Mouse (Mus musculus): ENCODE results near the gene Nfic. TPM values are rescaled to one million over a fixed set of nuclear protein-coding genes. Genes with fewer than 3 reads are reported as not detected.
A peak's percentile ranks its signal among the peaks of the same experiment; 100 is the strongest.

Gene Nfic
- total and polyA plus RNA-seq, 3 experiments = 2.0 to 9.7 TPM; not detected in 1

GRCm38 (mm10) chr10:81432868-81433262 is 22.6 kb downstream of the Nfic start:
- DNase-seq (ENCODE audit: low read depth, low spot score) = peak; percentile 98
- H3K4me1 ChIP-seq (ENCODE audit: control insufficient read depth in 1 of 2, insufficient read depth in 2 of 2, low read length in 2 of 2) = peaks cover 0 to 23% of the 10 kb centered on the region in 2 experiments; a peak in 2 of 4 replicates
- H3K4me3 ChIP-seq (ENCODE audit: control insufficient read depth in 1 of 2, insufficient read depth in 1 of 2, low read depth in 2 of 2, low read length in 2 of 2) = peak overlapping the region; percentile 59 to 61
- no peaks in the 10 kb centered on the region for H3K9me3 ChIP-seq (replicated peaks; ENCODE audit: insufficient read depth, low read length)
- H3K9ac ChIP-seq (ENCODE audit: control insufficient read depth, low read depth, low read length, poor library complexity, severe bottlenecking) = peak overlapping the region; percentile 53
- TF ChIP-seq MXI1 (IDR thresholded peaks at IDR 0.05; ENCODE audit: low read depth, low read length) (peak; percentile 22; the same call in 1 of the 2 replicates), RCOR1 (IDR thresholded peaks at IDR 0.05; ENCODE audit: low read depth, low read length) (no peak), BHLHE40 (IDR thresholded peaks at IDR 0.05; ENCODE audit: borderline replicate concordance, low read depth, low read length) (no peak), TBP (IDR thresholded peaks at IDR 0.05; ENCODE audit: low read depth, low read length) (peak; percentile 68), MYC (IDR thresholded peaks at IDR 0.05; ENCODE audit: low read depth, low read length) (peak; percentile 76; the same call in 1 of the 2 replicates), HCFC1 (IDR thresholded peaks at IDR 0.05; ENCODE audit: low read depth, low read length) (peak; percentile 97), ELF1 (IDR thresholded peaks at IDR 0.05; ENCODE audit: low read depth, low read length) (0 out of 2 replicates have a peak, but pooled peaks have one; percentile 25), MEF2A (IDR thresholded peaks at IDR 0.05; ENCODE audit: extremely low read depth, insufficient replicate concordance, low read depth, low read length, poor library complexity, severe bottlenecking) (no peak), POLR2A (IDR thresholded peaks at IDR 0.05; ENCODE audit: control insufficient read depth in 1 of 2, insufficient read depth in 1 of 2, low read depth in 1 of 2, low read length in 2 of 2, poor library complexity in 1 of 2) (peak; percentile 24 to 42; a peak in 1 of 4 replicates), UBTF (IDR thresholded peaks at IDR 0.05; ENCODE audit: borderline replicate concordance, insufficient read depth, low read depth, low read length) (no peak), ZNF384 (IDR thresholded peaks at IDR 0.05; ENCODE audit: low read depth, low read length) (0 out of 2 replicates have a peak, but pooled peaks have one; percentile 19), MAX (IDR thresholded peaks at IDR 0.05; ENCODE audit: low read length) (0 out of 2 replicates have a peak, but pooled peaks have one; percentile 26), SMC3 (IDR thresholded peaks at IDR 0.05; ENCODE audit: low read depth, low read length) (no peak), NRF1 (IDR thresholded peaks at IDR 0.05; ENCODE audit: insufficient read depth, low read depth, low read length, poor library complexity, severe bottlenecking) (peak; percentile 52), KAT2A (conservative IDR thresholded peaks at IDR 0.05; ENCODE audit: low read depth, low read length) (peak; percentile 90), JUND (IDR thresholded peaks at IDR 0.05; ENCODE audit: low read depth, low read length) (no peak), MAFK (IDR thresholded peaks at IDR 0.05; ENCODE audit: borderline replicate concordance, low read depth, low read length) (no peak), USF1 (IDR thresholded peaks at IDR 0.05; ENCODE audit: low read depth, low read length) (peak; percentile 82), CHD1 (IDR thresholded peaks at IDR 0.05; ENCODE audit: low read depth, low read length) (no peak), ETS1 (IDR thresholded peaks at IDR 0.05; ENCODE audit: low read depth, low read length) (no peak), EP300 (IDR thresholded peaks at IDR 0.05; ENCODE audit: low read depth in 1 of 2, low read length in 2 of 2) (no peak), SIN3A (IDR thresholded peaks at IDR 0.05; ENCODE audit: low read length) (peak; percentile 21; the same call in 1 of the 2 replicates), CHD2 (IDR thresholded peaks at IDR 0.05; ENCODE audit: low read length) (peak; percentile 95)
- H3K36me3 ChIP-seq (ENCODE audit: control insufficient read depth in 1 of 2, insufficient read depth in 2 of 2, low read length in 2 of 2) = peaks cover 0 to 3% of the 10 kb centered on the region in 2 experiments; a peak in 1 of 4 replicates
- H3K27ac ChIP-seq (ENCODE audit: control insufficient read depth, low read depth, low read length) = peak overlapping the region; percentile 38
- H3K27me3 ChIP-seq (ENCODE audit: control insufficient read depth in 1 of 2, insufficient read depth in 2 of 2, low read length in 2 of 2) = no peaks in the 10 kb centered on the region; a peak in 1 of 4 replicates
- H3K79me2 ChIP-seq (ENCODE audit: control insufficient read depth, insufficient read depth, low read length, poor library complexity) = no peaks in the 10 kb centered on the region; the same call in 1 of the 2 replicates

Measured in MEL (cell line).